Mouse (Mus musculus): ENCODE measurements around the gene Vps8. TPM values are rescaled to one million over a fixed set of nuclear protein-coding genes. Genes with fewer than 3 reads are reported as not detected.

Gene Vps8
- polyA plus RNA-seq, 1 experiment from 2014 or later = 3.1 TPM

DNA sequence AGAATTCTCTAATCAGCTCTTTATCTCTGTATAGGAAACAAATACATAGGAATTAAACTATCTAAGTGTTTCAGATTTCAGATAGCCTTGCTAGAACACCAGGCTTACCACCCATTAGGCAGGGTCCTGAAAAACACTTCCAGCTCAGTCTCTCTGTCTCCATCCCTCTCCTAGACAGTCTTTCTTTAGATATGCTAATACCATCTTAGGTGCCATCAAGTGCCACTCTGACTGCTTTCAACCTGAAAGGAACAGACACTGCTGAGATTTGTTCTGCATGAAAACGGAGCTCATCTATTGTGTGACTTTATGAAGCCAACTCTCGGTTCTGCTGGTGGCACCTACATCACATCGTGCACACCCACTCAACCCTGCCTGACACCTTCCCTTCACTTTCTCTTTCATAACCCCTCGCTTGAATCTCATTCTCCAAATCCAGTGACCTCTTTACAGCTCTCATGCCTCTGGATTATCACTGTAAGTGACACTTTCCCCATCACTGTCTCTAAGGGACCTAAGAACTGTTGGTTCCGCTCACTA is 267.4 kb downstream of the Vps8 start:
- ATAC-seq (no peak), DNase-seq (no peak)
- no peak overlapping the region for H3K9ac ChIP-seq (replicated peaks)
- H3K4me2 ChIP-seq (ENCODE audit: low read depth, low read length) = no peak overlapping the region
- H3K27me3 ChIP-seq (ENCODE audit: insufficient read depth, low read length) = no peaks in the 10 kb centered on the region
- no peaks in the 10 kb centered on the region; the same call in 1 of the 2 replicates for H3K36me3 ChIP-seq (replicated peaks; ENCODE audit: insufficient read depth, low read length)
- no peak overlapping the region for H3K27ac ChIP-seq (ENCODE audit: low read depth)
- no peaks in the 10 kb centered on the region for H3K9me3 ChIP-seq (ENCODE audit: low read length)
- no peak for TF ChIP-seq EP300 (IDR thresholded peaks at IDR 0.05; ENCODE audit: low read depth)
- TF ChIP-seq CTCF (IDR thresholded peaks at IDR 0.05; ENCODE audit: low read depth) = no peak
- H3K4me1 ChIP-seq (ENCODE audit: insufficient read depth) = peaks cover 3% of the 10 kb centered on the region; the same call in 1 of the 2 replicates
- H3K4me3 ChIP-seq (ENCODE audit: low read depth, low read length) = no peak overlapping the region
- 58% methylated on average over 5 of the region's 5 CpGs for WGBS (ENCODE audit: insufficient replicate concordance)

DNA sequence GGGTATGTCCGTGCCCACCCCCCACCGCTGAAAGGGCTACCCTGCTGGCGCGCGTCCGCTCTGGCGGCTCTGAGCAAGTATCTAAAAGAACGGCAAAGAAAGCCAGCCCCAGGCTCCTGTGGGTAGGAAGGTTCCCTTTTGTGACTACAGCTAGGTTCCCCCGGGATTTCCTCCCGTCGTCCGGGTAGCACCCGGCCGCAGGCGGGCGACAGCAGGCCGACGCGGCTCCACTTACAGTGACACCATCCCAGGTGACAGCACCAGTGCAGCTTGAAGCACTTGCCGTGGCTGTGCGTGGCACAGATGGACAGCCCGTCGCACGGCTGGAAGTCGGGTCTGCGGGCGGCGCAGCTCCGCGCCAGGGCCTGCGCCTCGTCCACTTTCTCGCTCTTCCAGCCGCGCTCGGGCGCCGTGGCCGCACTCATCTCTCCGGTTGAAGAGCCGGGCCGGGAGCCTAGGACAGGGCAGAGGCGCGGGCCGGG is 271.1 kb downstream of the Vps8 start:
- Histone ChIP-seq H3K36me3 (replicated peaks; ENCODE audit: insufficient read depth, low read length) (no peaks in the 10 kb centered on the region; the same call in 1 of the 2 replicates), H3K4me3 (ENCODE audit: low read depth, low read length) (peak overlapping the region; percentile 72), H3K4me1 (ENCODE audit: insufficient read depth) (peaks cover 3% of the 10 kb centered on the region; the same call in 1 of the 2 replicates), H3K9ac (replicated peaks) (peak overlapping the region; percentile 81), H3K27ac (ENCODE audit: low read depth) (peak overlapping the region; percentile 85), H3K9me3 (ENCODE audit: low read length) (no peaks in the 10 kb centered on the region), H3K27me3 (ENCODE audit: insufficient read depth, low read length) (no peaks in the 10 kb centered on the region), H3K4me2 (ENCODE audit: low read depth, low read length) (peak overlapping the region; percentile 87)
- DNase-seq = peak; percentile 60
- peak; percentile 67 for ATAC-seq
- WGBS (ENCODE audit: insufficient replicate concordance) = under 1% methylated on average over 30 of the region's 45 CpGs
- TF ChIP-seq CTCF (IDR thresholded peaks at IDR 0.05; ENCODE audit: low read depth) = no peak
- TF ChIP-seq EP300 (IDR thresholded peaks at IDR 0.05; ENCODE audit: low read depth) = no peak

Other genes with a start within 250 kb of the Vps8 start
- gene Ephb3, start 218.4 kb upstream of the Vps8 start, polyA plus RNA-seq (2015; fragmentation: Nextera tagmentation; extraction: Ambion mirVana) = 0.18 and 0.34 TPM in 2 replicates